Comparison of ENCODE assay signal across 8 mouse cellular contexts in the genomic region with DNA sequence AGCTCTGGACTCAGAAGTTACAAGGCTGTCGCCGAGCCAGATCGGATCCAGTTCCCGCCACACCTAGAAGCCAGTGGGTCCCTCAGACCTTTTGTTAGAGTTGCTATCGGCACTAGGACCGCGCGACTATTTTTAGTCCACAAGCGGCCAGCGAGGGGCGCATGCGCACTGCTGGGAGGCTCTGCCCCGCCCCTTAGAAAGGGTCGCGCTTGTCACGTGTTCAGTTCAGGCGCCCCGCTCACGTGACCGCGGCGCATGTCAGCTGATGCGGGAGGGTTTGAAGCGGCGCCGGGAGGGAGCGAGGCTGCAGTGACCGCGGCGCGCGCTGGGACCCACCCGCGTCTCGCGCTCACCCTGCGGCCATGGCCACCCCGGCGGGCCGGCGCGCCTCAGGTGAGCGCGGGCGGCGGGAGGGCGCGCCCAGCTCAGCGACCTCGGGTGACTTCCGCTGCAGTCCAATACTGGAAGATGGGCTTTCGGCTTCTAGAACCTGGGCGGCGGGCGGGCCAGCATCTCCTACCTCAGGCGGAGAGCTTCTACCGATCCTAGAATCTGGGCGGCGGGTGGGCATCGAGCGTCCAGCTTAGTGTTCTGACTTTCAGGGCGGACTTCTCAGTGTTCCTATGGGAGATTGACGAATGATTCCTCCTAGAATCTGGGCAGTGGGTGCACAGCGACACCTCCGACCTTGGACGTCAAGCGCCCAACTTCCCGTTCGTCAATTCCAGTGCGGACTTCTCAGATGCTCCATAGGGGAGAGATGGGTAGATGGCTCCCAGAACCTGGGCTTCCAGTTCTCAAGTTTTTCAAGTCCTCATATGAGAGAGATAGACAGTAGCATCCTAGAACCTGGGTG. TPM values are rescaled to one million over a fixed set of nuclear protein-coding genes. Genes with fewer than 3 reads are reported as not detected.
DNase-seq lines count a peak whose midpoint lies in the region; ATAC-seq lines count a peak whose summit lies in the region.

A gene (plus strand): TSS at position 223 of the 856 bp plus-strand sequence.

- peaks cover 55% of the 10 kb centered on the region for H3K4me1 ChIP-seq in hindbrain, embryonic 13.5 days (replicated peaks)

- peak within 1 kb of the TSS; percentile 82 for H3K4me2 ChIP-seq in hindbrain, embryonic 13.5 days

- H3K9me3 ChIP-seq in hindbrain, embryonic 13.5 days: peaks cover 7% of the 10 kb centered on the region; the same call in 1 of the 2 replicates

- H3K4me3 ChIP-seq in hindbrain, embryonic 13.5 days: peak within 1 kb of the TSS; percentile 75

- ATAC-seq in hindbrain, embryonic 13.5 days (ENCODE audit: low FRiP score): peak; percentile 91

- no peaks in the 10 kb centered on the region for H3K27me3 ChIP-seq in hindbrain, embryonic 13.5 days

- DNase-seq in NIH3T3 (ENCODE audit: low read depth): peak; percentile 99
- DNase-seq in cerebellum, postnatal 10 days: peak; percentile 99
- peak; percentile 97 to 99 for DNase-seq in frontal cortex, postnatal 14 days (ENCODE audit: low spot score in 2 of 2)
- peak; percentile 92 to 95 for DNase-seq in layer of hippocampus, postnatal 25 days (ENCODE audit: extremely low spot score in 1 of 2, low spot score in 1 of 2)
- DNase-seq in lung, postnatal 25 days (ENCODE audit: low spot score): peak; percentile 98
- peak; percentile 100 for DNase-seq in retina, embryonic 14.5 days (ENCODE audit: low spot score)
- peak; percentile 98 for DNase-seq in thymus, postnatal 4 days

- H3K36me3 ChIP-seq in hindbrain, embryonic 13.5 days: peaks cover 30% of the 10 kb centered on the region

- H3K9ac ChIP-seq in hindbrain, embryonic 13.5 days: peak within 1 kb of the TSS; percentile 88

- H3K27ac ChIP-seq in hindbrain, embryonic 13.5 days: peak within 1 kb of the TSS; percentile 92

- under 1% methylated on average over 70 of the region's 70 CpGs for WGBS in hindbrain, embryonic 13.5 days

RNA-seq across cellular contexts. Expression of the gene that starts here (rescaled TPM):
- 90.1 and 92.0 TPM in 2 replicates for polyA plus RNA-seq in hindbrain, embryonic 13.5 days (2015; fragmentation: Nextera tagmentation; extraction: Ambion mirVana)
- total RNA-seq in layer of hippocampus, postnatal 25 days (2021): 10 to 100 TPM; 72.7 to 85.3 TPM

Comparison
In these comparisons a context has a peak if more than half of its experiments do, and no peak if none do; other contexts are left out.
1. Peak in every context shown above with its lines: DNase-seq, ATAC-seq, H3K4me3 ChIP-seq and H3K27ac ChIP-seq.